Mouse (Mus musculus): ENCODE data around the gene Trim25. TPM values are rescaled to one million over a fixed set of nuclear protein-coding genes. Genes with fewer than 3 reads are reported as not detected.

Trim25 gene
- polyA plus RNA-seq (2016; fragmentation: Nextera tagmentation; extraction: Ambion mirVana) = 3.0 and 3.5 TPM in 2 replicates

DNA sequence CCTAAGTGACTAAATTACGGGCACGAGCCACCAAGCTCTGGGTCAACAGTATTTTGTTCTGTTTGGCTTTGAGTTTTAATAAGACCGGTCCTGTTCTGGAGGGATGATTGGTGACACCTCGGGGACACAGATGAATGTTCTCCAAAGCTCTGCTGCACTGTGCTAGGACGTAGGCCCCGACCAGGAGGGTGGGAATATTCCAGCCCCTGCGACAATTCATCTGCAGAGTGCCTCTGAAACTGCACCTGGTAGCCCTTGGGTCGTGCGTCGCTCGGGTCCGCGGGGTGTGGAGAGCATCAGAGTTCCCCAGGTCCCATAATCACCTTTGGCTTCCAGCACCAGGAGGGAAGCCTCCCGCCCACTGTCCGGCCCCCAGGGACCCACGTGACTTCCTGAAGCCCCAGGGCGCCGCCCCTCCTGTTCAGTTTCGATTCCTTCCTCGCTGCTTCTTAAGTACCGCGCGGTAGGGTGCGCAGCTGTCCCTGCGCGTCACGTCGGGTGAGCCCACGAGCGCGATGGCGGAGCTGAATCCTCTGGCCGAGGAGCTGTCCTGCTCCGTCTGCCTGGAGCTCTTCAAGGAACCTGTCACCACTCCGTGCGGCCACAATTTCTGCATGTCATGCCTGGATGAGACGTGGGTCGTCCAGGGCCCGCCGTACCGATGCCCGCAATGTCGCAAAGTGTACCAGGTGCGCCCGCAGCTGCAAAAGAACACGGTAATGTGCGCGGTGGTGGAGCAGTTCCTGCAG lies at the start of gene Trim25:
Gene Trim25 (plus strand): TSS at position 403 of the 749 bp plus-strand sequence.
- peak within 1 kb of the TSS; percentile 69 for H3K27ac ChIP-seq
- H3K4me1 ChIP-seq (replicated peaks) = peaks cover 27% of the 10 kb centered on the region
- 4% methylated on average over 48 of the region's 48 CpGs for WGBS
- DNase-seq (ENCODE audit: low spot score) = peak; percentile 64
- H3K36me3 ChIP-seq = no peaks in the 10 kb centered on the region
- peaks cover 32% of the 10 kb centered on the region for H3K27me3 ChIP-seq (ENCODE audit: insufficient read depth, poor library complexity, severe bottlenecking)
- no peaks in the 10 kb centered on the region for H3K9me3 ChIP-seq
- H3K4me3 ChIP-seq = peak within 1 kb of the TSS; percentile 55

DNA sequence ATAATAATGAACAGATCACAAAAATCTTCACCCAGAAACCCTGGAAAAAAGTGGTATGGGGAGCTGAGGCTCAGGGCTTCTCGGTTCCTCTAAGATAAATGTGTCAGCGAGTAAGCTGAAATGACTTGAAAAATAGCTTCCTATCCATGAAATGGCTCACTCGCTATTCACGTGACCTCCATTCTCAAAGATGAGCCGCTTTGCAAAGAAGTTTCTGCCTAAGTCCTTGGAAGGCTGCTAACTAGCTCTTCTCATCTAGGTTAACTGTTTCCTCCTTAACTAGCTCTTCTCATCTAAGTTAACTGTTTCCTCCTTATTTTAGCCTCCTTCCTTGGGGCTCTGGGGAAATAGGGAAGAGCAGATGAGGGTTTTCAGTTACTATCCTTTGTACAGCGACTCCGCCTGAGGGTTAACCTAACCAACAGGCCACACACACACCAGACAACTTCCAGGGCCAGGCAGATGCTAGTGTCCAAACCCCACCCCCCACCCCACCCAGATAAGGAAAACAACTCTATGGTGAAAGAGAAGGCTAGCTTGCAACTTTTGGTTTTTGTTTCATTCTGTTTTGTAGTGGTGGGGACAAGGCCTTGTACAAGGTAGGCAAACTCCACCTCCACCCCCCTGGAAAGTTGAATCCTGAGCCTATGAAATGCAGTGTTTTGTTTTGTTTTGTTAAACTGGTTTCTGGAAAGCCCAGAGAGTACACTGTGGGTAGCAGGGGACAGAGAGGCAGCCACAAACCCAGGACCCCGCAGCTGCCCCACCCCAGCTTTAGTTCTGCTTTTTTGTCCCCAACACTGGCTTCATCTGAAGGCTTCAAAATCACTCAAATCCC lies 49.2 kb upstream of the Trim25 start:
- H3K4me1 ChIP-seq (replicated peaks) = peaks cover 13% of the 10 kb centered on the region
- no peaks in the 10 kb centered on the region for H3K27me3 ChIP-seq (ENCODE audit: insufficient read depth, poor library complexity, severe bottlenecking)
- H3K9me3 ChIP-seq = no peaks in the 10 kb centered on the region
- DNase-seq (ENCODE audit: low spot score) = no peak
- H3K36me3 ChIP-seq = peaks cover 68% of the 10 kb centered on the region
- WGBS = 87% methylated on average over 8 of the region's 8 CpGs
- H3K27ac ChIP-seq = no peak overlapping the region
- no peak overlapping the region for H3K4me3 ChIP-seq

DNA sequence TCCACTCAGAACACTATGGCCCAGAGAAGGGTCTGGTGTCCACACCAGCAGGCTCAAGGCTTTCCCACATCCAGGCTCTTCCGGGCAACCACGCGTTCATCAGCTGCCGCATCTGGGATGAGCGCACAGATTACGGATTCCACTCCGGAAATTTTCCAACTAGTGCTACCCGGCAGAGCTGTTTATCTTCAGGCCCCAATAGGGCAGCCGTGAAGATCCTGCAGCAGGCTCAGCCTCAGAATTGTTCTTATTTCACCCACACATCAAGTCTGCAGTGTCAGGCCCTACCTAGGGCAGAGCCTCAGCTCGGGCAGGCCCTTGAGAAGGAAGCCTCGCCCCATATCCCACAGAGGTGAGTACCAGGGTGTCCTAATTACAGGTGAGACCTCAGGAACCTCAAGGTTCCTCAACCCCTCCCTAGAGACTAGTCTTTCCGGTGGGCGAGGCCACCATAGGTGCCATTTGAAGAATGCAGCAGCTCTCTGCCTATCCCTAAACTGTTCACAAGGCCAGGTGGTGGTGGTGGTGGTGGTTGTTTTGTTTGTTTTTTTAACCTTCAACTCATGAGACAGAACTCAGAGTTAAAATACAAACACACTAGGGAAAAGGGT lies 48.4 kb upstream of the Trim25 start:
- no peaks in the 10 kb centered on the region for H3K27me3 ChIP-seq (ENCODE audit: insufficient read depth, poor library complexity, severe bottlenecking)
- DNase-seq (ENCODE audit: low spot score) = no peak
- peaks cover 61% of the 10 kb centered on the region for H3K36me3 ChIP-seq
- peaks cover 19% of the 10 kb centered on the region for H3K4me1 ChIP-seq (replicated peaks)
- 93% methylated on average over 13 of the region's 13 CpGs for WGBS
- no peak overlapping the region for H3K27ac ChIP-seq
- H3K9me3 ChIP-seq = no peaks in the 10 kb centered on the region
- no peak overlapping the region for H3K4me3 ChIP-seq

DNA sequence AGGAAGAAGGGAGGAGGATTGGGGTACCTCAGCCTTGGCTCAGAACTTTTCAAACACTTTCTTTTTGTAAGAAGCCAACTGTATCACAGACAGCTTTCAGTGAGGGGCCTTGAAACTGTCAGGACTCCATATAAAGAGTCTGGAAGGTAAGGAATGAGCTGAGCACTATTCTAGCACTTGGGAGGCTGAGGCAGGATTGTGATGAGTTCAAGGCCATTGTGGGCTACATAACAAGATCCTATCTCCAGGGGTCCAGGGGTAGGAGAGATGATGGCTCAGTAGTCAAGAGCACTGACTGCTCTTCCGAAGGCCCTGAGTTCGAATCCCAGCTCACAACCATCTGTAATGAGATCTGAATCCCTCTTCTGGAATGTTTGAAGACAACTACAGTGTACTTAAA lies 47.6 kb upstream of the Trim25 start:
- H3K4me3 ChIP-seq = no peak overlapping the region
- H3K36me3 ChIP-seq = peaks cover 53% of the 10 kb centered on the region
- no peak overlapping the region for H3K27ac ChIP-seq
- H3K4me1 ChIP-seq (replicated peaks) = peaks cover 19% of the 10 kb centered on the region
- H3K27me3 ChIP-seq (ENCODE audit: insufficient read depth, poor library complexity, severe bottlenecking) = no peaks in the 10 kb centered on the region
- no peaks in the 10 kb centered on the region for H3K9me3 ChIP-seq
- DNase-seq (ENCODE audit: low spot score) = no peak
- WGBS = 92% methylated on average over 2 of the region's 2 CpGs

DNA sequence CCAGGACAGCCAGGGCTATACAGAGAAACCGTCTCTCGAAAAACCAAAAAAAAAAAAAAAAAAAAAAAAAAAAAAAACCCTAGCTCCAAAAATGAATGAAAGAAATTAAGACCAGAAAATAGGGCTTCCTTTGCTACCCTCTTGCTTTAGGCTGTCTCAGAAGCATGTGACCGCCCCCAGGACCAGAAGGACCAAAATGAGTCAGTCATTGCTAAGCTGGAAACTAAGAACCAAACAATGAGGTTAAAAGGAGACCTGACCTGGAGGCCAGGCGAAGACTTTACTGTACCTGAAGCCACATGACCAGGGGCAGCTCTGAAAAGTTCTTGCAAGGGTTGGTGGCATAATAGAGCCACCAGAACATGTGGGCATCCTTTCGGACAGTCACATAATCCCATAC lies 47.1 kb upstream of the Trim25 start:
- Histone ChIP-seq H3K27ac (no peak overlapping the region), H3K4me3 (no peak overlapping the region), H3K27me3 (ENCODE audit: insufficient read depth, poor library complexity, severe bottlenecking) (no peaks in the 10 kb centered on the region), H3K36me3 (peaks cover 47% of the 10 kb centered on the region), H3K9me3 (no peaks in the 10 kb centered on the region), H3K4me1 (replicated peaks) (peaks cover 19% of the 10 kb centered on the region)
- no peak for DNase-seq (ENCODE audit: low spot score)
- WGBS = 90% methylated on average over 5 of the region's 5 CpGs

DNA sequence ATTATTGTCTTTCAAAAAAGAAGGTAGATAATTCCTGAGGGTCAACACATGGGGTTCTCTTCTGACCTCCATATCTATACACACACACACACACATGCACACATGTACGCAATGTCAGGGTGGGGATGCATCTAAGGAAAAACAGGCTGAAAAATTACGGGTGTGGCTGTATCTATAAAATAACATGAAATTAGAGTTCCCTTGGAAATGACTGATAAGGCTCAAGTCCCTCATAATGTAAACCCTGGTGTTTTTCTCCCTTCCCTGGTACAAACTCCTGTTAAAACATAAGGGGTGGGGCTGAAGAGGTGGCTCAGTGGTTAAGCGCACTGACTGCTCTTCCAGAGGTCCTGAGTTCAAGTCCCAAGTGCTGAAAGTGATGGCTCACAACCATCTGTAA lies 45.6 kb upstream of the Trim25 start:
- no peaks in the 10 kb centered on the region for H3K27me3 ChIP-seq (ENCODE audit: insufficient read depth, poor library complexity, severe bottlenecking)
- H3K36me3 ChIP-seq = peaks cover 37% of the 10 kb centered on the region
- H3K9me3 ChIP-seq = no peaks in the 10 kb centered on the region
- DNase-seq (ENCODE audit: low spot score) = no peak
- no peak overlapping the region for H3K27ac ChIP-seq
- no peak overlapping the region; the same call in 1 of the 2 replicates for H3K4me3 ChIP-seq
- H3K4me1 ChIP-seq (replicated peaks) = peaks cover 19% of the 10 kb centered on the region
- WGBS = 92% methylated on average over 3 of the region's 3 CpGs

DNA sequence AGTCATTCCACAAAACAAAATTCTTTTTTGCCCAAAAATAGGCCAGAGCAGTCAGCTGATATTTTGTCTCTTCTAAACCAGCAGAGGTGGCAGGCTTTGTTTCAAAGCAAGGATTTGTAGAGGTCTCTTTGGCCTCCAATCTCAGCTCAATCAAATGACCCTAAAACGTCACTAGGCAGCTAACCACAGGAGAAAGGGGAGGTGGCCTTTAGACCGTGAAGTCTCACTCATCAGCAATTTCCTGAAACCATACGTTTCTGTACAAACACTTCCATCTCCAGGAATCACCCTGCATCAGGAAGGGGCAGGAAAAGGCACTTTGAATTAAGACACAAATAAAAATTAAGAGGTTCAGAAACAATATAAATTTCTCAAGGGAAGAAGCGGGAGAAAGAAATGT lies 44.4 kb upstream of the Trim25 start:
- peak overlapping the region; percentile 89 for H3K27ac ChIP-seq
- peak; percentile 38 for DNase-seq (ENCODE audit: low spot score)
- peaks cover 27% of the 10 kb centered on the region for H3K36me3 ChIP-seq
- no peaks in the 10 kb centered on the region for H3K27me3 ChIP-seq (ENCODE audit: insufficient read depth, poor library complexity, severe bottlenecking)
- H3K4me1 ChIP-seq (replicated peaks) = peaks cover 19% of the 10 kb centered on the region
- peak overlapping the region; percentile 61 for H3K4me3 ChIP-seq
- H3K9me3 ChIP-seq = no peaks in the 10 kb centered on the region
- WGBS = 0% methylated on average over 4 of the region's 4 CpGs

DNA sequence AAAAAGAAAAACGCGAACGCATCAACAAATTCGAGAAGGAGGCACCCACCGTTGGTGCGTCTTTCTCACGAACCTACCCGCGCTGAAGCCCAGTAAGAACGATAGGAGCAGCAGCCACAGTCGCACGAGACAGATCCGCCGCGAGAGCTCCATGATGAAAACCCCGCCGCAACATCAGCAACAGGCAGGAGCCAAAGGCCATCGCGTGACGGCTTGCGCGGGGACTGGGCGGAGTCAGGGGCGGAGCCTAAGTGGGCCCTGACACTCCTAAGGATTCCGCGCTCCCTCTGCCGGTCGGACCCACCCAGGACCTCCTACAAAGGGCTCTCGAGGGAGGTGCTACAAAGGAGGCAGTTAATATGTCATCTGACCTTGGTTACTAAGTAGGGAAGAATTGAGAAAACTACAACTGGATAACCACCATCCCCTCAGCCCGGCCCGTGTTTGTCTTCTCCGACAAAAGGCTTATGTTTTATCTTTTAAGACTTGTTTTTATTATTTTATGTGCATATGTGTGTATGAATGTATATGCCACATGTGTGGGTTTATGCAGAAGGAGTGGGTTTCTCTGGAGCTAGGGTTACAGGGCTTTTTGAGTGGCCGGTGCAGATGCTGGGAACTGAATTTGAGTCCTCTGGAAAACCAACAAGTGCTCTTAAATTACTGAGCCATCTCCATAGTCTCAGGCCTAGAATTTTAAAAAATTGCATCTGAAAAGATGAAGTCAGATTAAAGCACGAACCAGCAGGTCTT lies 43.8 kb upstream of the Trim25 start, which contains the start of gene Scpep1:
Gene Scpep1 (minus strand): TSS at position 249 of the 753 bp plus-strand sequence.
- DNase-seq (ENCODE audit: low spot score) = peak; percentile 96
- H3K36me3 ChIP-seq = peaks cover 22% of the 10 kb centered on the region
- no peaks in the 10 kb centered on the region for H3K9me3 ChIP-seq
- H3K4me3 ChIP-seq = peak within 1 kb of the TSS; percentile 61
- peaks cover 19% of the 10 kb centered on the region for H3K4me1 ChIP-seq (replicated peaks)
- no peaks in the 10 kb centered on the region for H3K27me3 ChIP-seq (ENCODE audit: insufficient read depth, poor library complexity, severe bottlenecking)
- H3K27ac ChIP-seq = peak within 1 kb of the TSS; percentile 89
- WGBS = 6% methylated on average over 34 of the region's 34 CpGs

DNA sequence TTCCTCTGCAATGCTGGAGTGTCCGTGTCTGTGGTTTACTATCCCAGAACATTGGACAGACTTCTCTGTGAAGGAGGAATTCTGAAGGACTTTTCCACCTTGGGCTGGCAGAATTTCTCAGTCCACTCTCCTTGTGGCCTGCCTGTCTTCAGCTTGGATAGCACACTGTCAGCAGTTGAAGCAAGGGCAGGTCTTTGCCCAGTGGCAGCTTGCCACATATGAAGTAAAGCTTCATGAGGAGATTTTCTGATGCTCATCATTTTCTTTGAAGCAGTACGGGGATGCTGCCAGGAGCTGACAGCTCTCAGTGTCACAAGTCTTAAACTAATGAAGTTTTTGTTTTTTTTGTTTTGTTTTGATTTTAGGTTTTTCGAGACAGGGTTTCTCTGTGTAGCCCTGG lies 40.3 kb upstream of the Trim25 start:
- Histone ChIP-seq H3K27ac (no peak overlapping the region), H3K27me3 (ENCODE audit: insufficient read depth, poor library complexity, severe bottlenecking) (no peaks in the 10 kb centered on the region), H3K9me3 (no peaks in the 10 kb centered on the region), H3K36me3 (no peaks in the 10 kb centered on the region), H3K4me3 (no peak overlapping the region), H3K4me1 (replicated peaks) (peaks cover 16% of the 10 kb centered on the region)
- WGBS = 82% methylated on average over 3 of the region's 3 CpGs
- no peak for DNase-seq (ENCODE audit: low spot score)

DNA sequence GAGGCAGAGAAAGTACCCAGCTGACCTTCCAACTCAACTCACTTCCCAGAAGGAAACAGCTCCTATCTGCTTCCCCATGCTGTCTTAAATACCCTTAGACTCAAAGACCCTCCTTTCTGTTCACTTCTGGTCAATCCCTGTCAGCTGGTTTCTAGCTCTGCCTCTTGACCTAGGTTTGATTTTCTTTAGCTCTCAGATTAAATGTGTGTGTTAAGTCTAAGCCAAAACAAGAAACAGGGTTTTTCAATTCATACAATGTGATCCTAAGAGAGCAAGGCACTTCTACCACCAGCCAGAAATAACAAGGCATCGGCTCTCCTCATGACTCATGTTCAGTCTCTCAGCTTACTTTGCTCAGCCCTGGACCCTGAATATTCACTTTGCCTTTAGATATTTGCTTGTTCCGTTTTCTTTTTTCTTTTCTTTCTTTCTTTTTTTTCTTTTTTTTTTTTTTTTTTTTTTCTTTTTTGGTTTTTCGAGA lies 32.3 kb upstream of the Trim25 start, which contains the start of gene Elobl:
Gene Elobl (minus strand): TSS at position 51 of the 481 bp plus-strand sequence.
- H3K4me3 ChIP-seq = no peak within 1 kb of the TSS
- WGBS = 81% methylated on average over 3 of the region's 3 CpGs
- no peak for DNase-seq (ENCODE audit: low spot score)
- H3K36me3 ChIP-seq = no peaks in the 10 kb centered on the region
- H3K4me1 ChIP-seq (replicated peaks) = no peaks in the 10 kb centered on the region
- H3K27me3 ChIP-seq (ENCODE audit: insufficient read depth, poor library complexity, severe bottlenecking) = 0 out of 2 replicates have a peak, but pooled peaks cover 3% of the 10 kb centered on the region
- H3K27ac ChIP-seq = no peak within 1 kb of the TSS
- H3K9me3 ChIP-seq = no peaks in the 10 kb centered on the region

DNA sequence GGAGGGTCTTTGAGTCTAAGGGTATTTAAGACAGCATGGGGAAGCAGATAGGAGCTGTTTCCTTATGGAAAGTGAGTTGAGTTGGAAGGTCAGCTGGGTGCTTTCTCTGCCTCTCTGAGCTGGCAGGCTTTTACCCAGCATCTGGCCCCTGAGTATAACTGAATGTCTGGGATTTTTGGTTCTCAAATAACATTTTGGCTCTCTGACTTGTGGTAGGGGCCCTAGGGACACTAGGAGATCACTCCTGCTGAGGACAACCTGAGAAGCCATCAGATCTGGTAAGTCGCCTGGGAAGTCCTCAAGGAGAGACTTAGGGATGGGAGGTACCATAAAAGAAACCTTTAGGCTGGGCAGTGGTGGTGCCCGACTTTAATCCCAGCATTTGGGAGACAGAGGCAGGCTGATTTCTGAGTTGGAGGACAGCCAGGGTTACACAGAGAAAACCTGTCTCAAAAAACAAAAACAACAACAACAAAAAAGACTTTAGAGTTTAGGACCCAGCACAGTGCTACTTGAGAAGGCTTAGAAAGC lies 28.9 kb upstream of the Trim25 start, which contains the start of gene Coil:
Gene Coil (plus strand): TSS at position 51 of the 531 bp plus-strand sequence.
- Histone ChIP-seq H3K27ac (no peak within 1 kb of the TSS), H3K36me3 (no peaks in the 10 kb centered on the region), H3K9me3 (no peaks in the 10 kb centered on the region), H3K4me3 (no peak within 1 kb of the TSS), H3K4me1 (replicated peaks) (peaks cover 10% of the 10 kb centered on the region), H3K27me3 (ENCODE audit: insufficient read depth, poor library complexity, severe bottlenecking) (0 out of 2 replicates have a peak, but pooled peaks cover 3% of the 10 kb centered on the region)
- 35% methylated on average over 2 of the region's 2 CpGs for WGBS
- no peak for DNase-seq (ENCODE audit: low spot score)
